Mouse (Mus musculus): Measurements from ENCODE around the gene Gif. TPM values are rescaled to one million over a fixed set of nuclear protein-coding genes. Genes with fewer than 3 reads are reported as not detected.

The Gif gene
- polyA plus RNA-seq, 1 experiment from 2014 or later = 0.46 TPM

GRCm38 (mm10) chr19:11730278-11730677 lies 17.1 kb upstream of the Gif start:
- Histone ChIP-seq H3K4me3 (ENCODE audit: low read depth, low read length) (no peak overlapping the region), H3K27ac (ENCODE audit: low read depth) (no peak overlapping the region), H3K9ac (no peak overlapping the region), H3K4me2 (no peak overlapping the region), H3K9me3 (ENCODE audit: low read depth, low read length) (no peaks in the 10 kb centered on the region), H3K27me3 (ENCODE audit: insufficient read depth, low read length) (no peaks in the 10 kb centered on the region), H3K4me1 (ENCODE audit: insufficient read depth) (no peaks in the 10 kb centered on the region), H3K36me3 (ENCODE audit: insufficient read depth) (no peaks in the 10 kb centered on the region)
- ATAC-seq (ENCODE audit: insufficient read depth) (no peak), DNase-seq (no peak)
- 70% methylated on average over 1 of the region's 1 CpGs for WGBS
- no peak for TF ChIP-seq CTCF (IDR thresholded peaks at IDR 0.05; ENCODE audit: low read depth)

- no peak overlapping the region for H3K27ac ChIP-seq (ENCODE audit: low read depth)
- H3K4me2 ChIP-seq = no peak overlapping the region
- H3K27me3 ChIP-seq (ENCODE audit: insufficient read depth, low read length) = no peaks in the 10 kb centered on the region
- no peaks in the 10 kb centered on the region for H3K36me3 ChIP-seq (ENCODE audit: insufficient read depth)
- H3K4me3 ChIP-seq (ENCODE audit: low read depth, low read length) = no peak overlapping the region
- H3K4me1 ChIP-seq (ENCODE audit: insufficient read depth) = no peaks in the 10 kb centered on the region
- ATAC-seq (ENCODE audit: insufficient read depth) = no peak
- TF ChIP-seq CTCF (IDR thresholded peaks at IDR 0.05; ENCODE audit: low read depth) = no peak
- no peak for DNase-seq
- no peak overlapping the region for H3K9ac ChIP-seq
- H3K9me3 ChIP-seq (ENCODE audit: low read depth, low read length) = no peaks in the 10 kb centered on the region
- 35% methylated on average over 1 of the region's 1 CpGs for WGBS
Observed at GRCm38 (mm10) chr19:11736455-11736854, 10.9 kb upstream of the Gif start.

GRCm38 (mm10) chr19:11745680-11746079 lies 1.7 kb upstream of the Gif start:
- H3K9ac ChIP-seq = no peak overlapping the region
- no peak overlapping the region for H3K4me2 ChIP-seq
- H3K9me3 ChIP-seq (ENCODE audit: low read depth, low read length) = no peaks in the 10 kb centered on the region
- H3K27me3 ChIP-seq (ENCODE audit: insufficient read depth, low read length) = no peaks in the 10 kb centered on the region
- ATAC-seq (ENCODE audit: insufficient read depth) (no peak), DNase-seq (no peak)
- TF ChIP-seq CTCF (IDR thresholded peaks at IDR 0.05; ENCODE audit: low read depth) = no peak
- no peaks in the 10 kb centered on the region for H3K4me1 ChIP-seq (ENCODE audit: insufficient read depth)
- no peak overlapping the region for H3K27ac ChIP-seq (ENCODE audit: low read depth)
- no peaks in the 10 kb centered on the region for H3K36me3 ChIP-seq (ENCODE audit: insufficient read depth)
- no peak overlapping the region for H3K4me3 ChIP-seq (ENCODE audit: low read depth, low read length)

- Histone ChIP-seq H3K4me3 (ENCODE audit: low read depth, low read length) (no peak overlapping the region), H3K9me3 (ENCODE audit: low read depth, low read length) (no peaks in the 10 kb centered on the region), H3K4me2 (no peak overlapping the region), H3K9ac (no peak overlapping the region), H3K4me1 (ENCODE audit: insufficient read depth) (no peaks in the 10 kb centered on the region), H3K36me3 (ENCODE audit: insufficient read depth) (no peaks in the 10 kb centered on the region), H3K27ac (ENCODE audit: low read depth) (no peak overlapping the region), H3K27me3 (ENCODE audit: insufficient read depth, low read length) (no peaks in the 10 kb centered on the region)
- peak; percentile 18; the same call in 1 of the 2 replicates for TF ChIP-seq CTCF (IDR thresholded peaks at IDR 0.05; ENCODE audit: low read depth)
- WGBS = 74% methylated on average over 3 of the region's 3 CpGs
- ATAC-seq (ENCODE audit: insufficient read depth) = no peak
- peak; percentile 12 for DNase-seq
Observed at GRCm38 (mm10) chr19:11765059-11765458, 17.7 kb downstream of the Gif start.

- H3K27me3 ChIP-seq (ENCODE audit: insufficient read depth, low read length) = no peaks in the 10 kb centered on the region
- H3K36me3 ChIP-seq (ENCODE audit: insufficient read depth) = no peaks in the 10 kb centered on the region
- ATAC-seq (ENCODE audit: insufficient read depth) (no peak), DNase-seq (no peak)
- no peak overlapping the region for H3K4me3 ChIP-seq (ENCODE audit: low read depth, low read length)
- no peak overlapping the region for H3K27ac ChIP-seq (ENCODE audit: low read depth)
- TF ChIP-seq CTCF (IDR thresholded peaks at IDR 0.05; ENCODE audit: low read depth) = no peak
- H3K9ac ChIP-seq = no peak overlapping the region
- 54% methylated on average over 4 of the region's 4 CpGs for WGBS
- H3K9me3 ChIP-seq (ENCODE audit: low read depth, low read length) = no peaks in the 10 kb centered on the region
- H3K4me2 ChIP-seq = no peak overlapping the region
- H3K4me1 ChIP-seq (ENCODE audit: insufficient read depth) = no peaks in the 10 kb centered on the region
Observed at GRCm38 (mm10) chr19:11766413-11766812, 19.1 kb downstream of the Gif start.

GRCm38 (mm10) chr19:11768163-11768562 lies 20.8 kb downstream of the Gif start:
- H3K9me3 ChIP-seq (ENCODE audit: low read depth, low read length) = no peaks in the 10 kb centered on the region
- H3K27ac ChIP-seq (ENCODE audit: low read depth) = no peak overlapping the region
- ATAC-seq (ENCODE audit: insufficient read depth) (no peak), DNase-seq (peak; percentile 83)
- H3K4me1 ChIP-seq (ENCODE audit: insufficient read depth) = no peaks in the 10 kb centered on the region
- no peaks in the 10 kb centered on the region for H3K27me3 ChIP-seq (ENCODE audit: insufficient read depth, low read length)
- 13% methylated on average over 3 of the region's 3 CpGs for WGBS
- H3K4me2 ChIP-seq = no peak overlapping the region
- H3K36me3 ChIP-seq (ENCODE audit: insufficient read depth) = peaks cover 3% of the 10 kb centered on the region; the same call in 1 of the 2 replicates
- peak; percentile 78 for TF ChIP-seq CTCF (IDR thresholded peaks at IDR 0.05; ENCODE audit: low read depth)
- H3K9ac ChIP-seq = no peak overlapping the region
- no peak overlapping the region for H3K4me3 ChIP-seq (ENCODE audit: low read depth, low read length)

GRCm38 (mm10) chr19:11769257-11769920 lies 22.0 kb downstream of the Gif start:
- 0 out of 2 replicates have a peak, but pooled peaks have one; percentile 2 for ATAC-seq (ENCODE audit: insufficient read depth)
- Histone ChIP-seq H3K27me3 (ENCODE audit: insufficient read depth, low read length) (no peaks in the 10 kb centered on the region), H3K9me3 (ENCODE audit: low read depth, low read length) (no peaks in the 10 kb centered on the region), H3K4me2 (peak overlapping the region; percentile 63), H3K36me3 (ENCODE audit: insufficient read depth) (peaks cover 15% of the 10 kb centered on the region), H3K4me3 (ENCODE audit: low read depth, low read length) (peak overlapping the region; percentile 55; the same call in 1 of the 2 replicates), H3K9ac (no peak overlapping the region), H3K4me1 (ENCODE audit: insufficient read depth) (no peaks in the 10 kb centered on the region), H3K27ac (ENCODE audit: low read depth) (no peak overlapping the region)
- no peak for TF ChIP-seq CTCF (IDR thresholded peaks at IDR 0.05; ENCODE audit: low read depth)
- 88% methylated on average over 5 of the region's 5 CpGs for WGBS
- DNase-seq = no peak
